In the genomic region with DNA sequence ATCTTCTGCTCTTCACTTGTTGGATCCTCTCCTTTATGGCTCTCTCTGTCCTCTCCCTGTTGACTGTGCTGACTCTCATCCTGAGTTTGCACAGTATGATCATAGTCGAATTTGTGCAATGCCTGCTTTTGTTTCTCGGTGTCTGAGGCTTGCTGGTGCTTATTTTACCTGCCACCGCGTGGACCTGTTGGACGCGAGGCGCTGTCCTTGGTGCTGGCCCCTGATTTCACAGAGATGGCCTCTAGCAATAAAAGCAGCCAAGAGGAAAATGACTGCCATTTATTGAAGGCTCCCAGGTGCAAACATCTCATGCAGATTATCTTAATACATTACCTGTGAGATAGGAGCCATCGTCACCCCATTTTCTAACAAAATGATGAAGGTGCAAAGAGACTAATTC, we compare ENCODE assay signal across 14 mouse cellular contexts. TPM values are rescaled to one million over a fixed set of nuclear protein-coding genes. Genes with fewer than 3 reads are reported as not detected.
A peak's percentile ranks its signal among the peaks of the same experiment; 100 is the strongest.
DNase-seq lines count a peak whose midpoint lies in the region; ATAC-seq and TF ChIP-seq lines count a peak whose summit lies in the region.
"Had no signal": no experiment of that assay in that cellular context is flagged by ENCODE, and none has a peak within 500 bp of the region (broad histone marks: within the 10 kb centered on the region; RNA-seq: fewer than 3 reads in every experiment).

No protein-coding gene starts in this region.

- intact Hi-C loops in heart, postnatal 14 days (cut with DNase I) = no loop called here

- H3K4me1 ChIP-seq in neural tube, embryonic 15.5 days = peaks cover 16% of the 10 kb centered on the region

- no peak overlapping the region for H3K4me2 ChIP-seq in neural tube, embryonic 15.5 days
- H3K4me2 ChIP-seq in myocyte (ENCODE audit: low read depth) = no peak overlapping the region

- no peaks in the 10 kb centered on the region for H3K9me3 ChIP-seq in neural tube, embryonic 15.5 days (replicated peaks)

- no peak for TF ChIP-seq POLR2A in myocyte (IDR thresholded peaks at IDR 0.05; ENCODE audit: insufficient read length, low read depth)

- H3K4me3 ChIP-seq in neural tube, embryonic 15.5 days (replicated peaks) = no peak overlapping the region
- H3K4me3 ChIP-seq in myocyte = no peak overlapping the region
- H3K4me3 ChIP-seq: heart, adult 2 months had no signal

- H3ac ChIP-seq in myocyte (ENCODE audit: control insufficient read depth, insufficient read length) = no peak overlapping the region

- H3K36me3 ChIP-seq in neural tube, embryonic 15.5 days = no peaks in the 10 kb centered on the region
- H3K36me3 ChIP-seq in myocyte (ENCODE audit: control insufficient read depth, insufficient read depth) = no peaks in the 10 kb centered on the region

- H3K27ac ChIP-seq in neural tube, embryonic 15.5 days (replicated peaks) = no peak overlapping the region
- H3K27ac ChIP-seq: heart, adult 2 months had no signal

- no peak for ATAC-seq in neural tube, embryonic 15.5 days (ENCODE audit: low FRiP score)
- ATAC-seq: forebrain, embryonic 16.5 days; inflammation-experienced regulatory T-cells, adult 6 months had no signal

- no peaks in the 10 kb centered on the region for H3K79me2 ChIP-seq in myocyte (ENCODE audit: control insufficient read depth, insufficient read depth)

- H3K9ac ChIP-seq in neural tube, embryonic 15.5 days (replicated peaks) = no peak overlapping the region

- peak; percentile 34 to 45 for DNase-seq in heart, postnatal 14 days
- DNase-seq in heart, adult 8-10 months (ENCODE audit: low spot score) = no peak
- peak; percentile 55 for DNase-seq in neural tube, embryonic 10.5 days (ENCODE audit: extremely low spot score, low spot score)
- peak; percentile 73 for DNase-seq in embryo, embryonic 10 days (ENCODE audit: low spot score)
- no peak for DNase-seq in thymus, postnatal 36 days
- no peak for DNase-seq in spleen, adult 12 weeks (ENCODE audit: low spot score)
- DNase-seq: cerebellum, postnatal 25 days; heart, adult 2 months had no signal

- WGBS in neural tube, embryonic 15.5 days = 29% methylated on average over 8 of the region's 8 CpGs

- H3K27me3 ChIP-seq in neural tube, embryonic 15.5 days (replicated peaks) = no peaks in the 10 kb centered on the region
- peaks cover 58% of the 10 kb centered on the region for H3K27me3 ChIP-seq in myocyte (ENCODE audit: control insufficient read depth, insufficient read depth, insufficient read length)

TF ChIP-seq in myocyte, 11 proteins besides CTCF, POLR2A, EP300 and RAD21:
- peak; percentile 90 for TF ChIP-seq REST (IDR thresholded peaks at IDR 0.05; ENCODE audit: insufficient read depth, insufficient read length)
- TF ChIP-seq MYOD1 (IDR thresholded peaks at IDR 0.05; ENCODE audit: control insufficient read depth in 1 of 3, insufficient read length in 2 of 3, low read depth in 2 of 3) = no peak

RNA-seq across cellular contexts. Expression of gene Ttpal, which starts 37.5 kb away (rescaled TPM):
- 10 to 100 TPM; 13.6 to 13.9 TPM for total RNA-seq in heart, postnatal 14 days (2021)
- 10 to 100 TPM in 2 of 4 experiments, 1 to 10 TPM in 2; 7.4 to 15.0 (median 11.4) TPM for total RNA-seq in heart, adult 8-10 months (2022)
- 37.5 and 39.1 TPM in 2 replicates for polyA plus RNA-seq in neural tube, embryonic 15.5 days (2015; fragmentation: Nextera tagmentation; extraction: Ambion mirVana)
- 20.2 TPM for polyA plus RNA-seq in myocyte (2012; fragmentation: generic; extraction: Trizol)

RNA-seq across cellular contexts. Expression of gene Hnf4a, which starts 58.0 kb away (rescaled TPM):
- total RNA-seq in heart, postnatal 14 days (2021) = under 1 TPM in 1 of 2 experiments, not detected in 1; 0.05 TPM
- total RNA-seq in heart, adult 8-10 months (2022) = not detected
- 0.04 and 5.2 TPM in 2 replicates for polyA plus RNA-seq in neural tube, embryonic 15.5 days (2015; fragmentation: Nextera tagmentation; extraction: Ambion mirVana)
- polyA plus RNA-seq in myocyte (2012; fragmentation: generic; extraction: Trizol) = not detected
- total RNA-seq: heart, adult 2 months; left cerebral cortex, adult 18-20 months had no signal
- polyA plus RNA-seq: heart, adult 2 months; inflammation-experienced regulatory T-cells, adult 6 months; neural tube, embryonic 14.5 days had no signal

Comparison
In these comparisons a context has a peak if more than half of its experiments do, and no peak if none do; other contexts are left out.
1. DNase-seq: peak in heart, postnatal 14 days (2 of 2), neural tube, embryonic 10.5 days (single experiment) and embryo, embryonic 10 days (single experiment); none in heart, adult 8-10 months (single experiment), thymus, postnatal 36 days (0 of 2) and spleen, adult 12 weeks (single experiment).